Mouse (Mus musculus) ovary, adult 18-20 months (tissue): ENCODE measurements around the gene Nt5c1a.

Source experiments
- DNase-seq: peaks from one replicate; pipeline ENCODE4 v3.0.0; 2022; ENCODE audit warnings: low spot score, mixed read lengths

Gene Nt5c1a

GRCm38 (mm10) chr4:123212330-123212729 lies 11.0 kb downstream of the Nt5c1a start:
- DNase-seq: no peak

DNA sequence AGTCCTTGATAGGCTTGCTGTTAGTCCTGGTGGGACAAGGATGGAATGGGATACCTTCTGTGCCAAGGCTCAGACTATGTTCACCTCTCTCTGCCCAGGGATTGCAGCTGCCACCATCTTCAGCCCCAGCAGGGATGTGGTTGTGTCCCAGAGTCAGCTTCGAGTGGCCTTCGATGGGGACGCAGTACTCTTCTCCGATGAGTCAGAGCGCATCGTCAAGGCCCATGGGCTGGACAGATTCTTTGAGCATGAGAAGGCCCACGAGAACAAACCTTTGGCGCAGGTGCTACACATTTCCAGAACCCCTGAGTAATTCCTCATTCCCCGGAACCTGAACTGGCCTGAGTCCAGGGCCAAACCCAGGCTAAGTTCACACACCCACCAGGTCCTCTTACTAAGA lies 12.7 kb downstream of the Nt5c1a start:
- no peak for DNase-seq

DNA sequence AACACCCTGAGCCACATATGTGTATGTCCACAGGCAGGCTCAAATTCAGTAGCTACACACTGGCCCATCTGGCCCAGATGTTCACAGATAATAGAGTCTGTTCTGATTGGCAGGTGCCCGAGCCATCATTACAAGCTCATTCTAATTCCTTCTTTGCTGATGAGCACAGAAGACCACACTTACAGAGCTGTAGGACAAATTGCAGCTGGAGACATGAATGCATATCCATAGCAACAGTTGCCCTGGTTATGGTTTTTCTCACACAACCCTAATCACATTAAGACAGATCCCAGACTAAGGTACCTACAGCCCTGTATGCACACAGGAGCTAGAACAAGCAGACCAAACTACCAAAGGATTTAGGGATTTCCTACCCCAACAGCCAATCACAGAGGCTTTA lies 14.1 kb downstream of the Nt5c1a start:
- DNase-seq: no peak

DNA sequence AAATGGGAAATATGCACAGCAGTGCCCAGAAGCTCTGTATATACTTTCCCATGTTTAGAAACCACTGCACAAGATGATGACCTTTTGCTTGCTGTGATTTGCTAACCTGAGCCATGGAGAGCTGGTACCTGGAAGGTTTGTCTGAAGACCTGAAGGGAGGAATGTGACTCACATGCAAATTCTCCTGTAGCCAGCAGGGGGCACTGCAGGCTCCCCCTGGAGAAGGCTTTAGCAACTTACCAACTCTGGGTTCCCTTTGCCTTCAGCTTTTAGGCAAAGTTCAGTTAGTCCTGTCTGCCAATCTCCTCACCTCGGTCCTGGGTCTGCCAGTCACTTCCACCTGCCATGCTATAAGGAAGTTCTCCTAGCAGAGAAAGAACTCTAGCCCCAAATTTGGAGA lies 15.5 kb downstream of the Nt5c1a start:
- DNase-seq: no peak

GRCm38 (mm10) chr4:123219720-123220357 lies 18.5 kb downstream of the Nt5c1a start:
- DNase-seq: no peak

DNA sequence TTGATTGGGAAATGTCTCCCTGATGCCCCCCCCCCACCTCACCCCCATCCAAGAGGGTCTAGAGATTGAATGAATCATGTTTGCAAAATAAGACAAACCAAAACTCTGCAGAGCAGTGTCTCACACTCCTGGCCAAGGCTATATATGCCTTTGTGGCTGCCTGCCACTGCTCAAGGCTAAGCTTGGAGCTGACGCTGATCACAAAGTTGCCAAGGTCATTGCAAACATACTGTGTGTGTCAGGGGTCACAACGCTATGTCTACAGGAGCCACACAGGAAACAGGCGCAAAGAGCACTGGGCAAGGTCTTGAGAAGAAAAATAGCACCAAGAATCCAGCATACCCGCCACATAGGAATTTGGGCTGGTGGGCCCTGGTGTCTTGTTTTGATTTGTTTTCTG lies 19.3 kb downstream of the Nt5c1a start:
- DNase-seq: peak; percentile 71

GRCm38 (mm10) chr4:123223309-123223708 lies 22.0 kb downstream of the Nt5c1a start:
- no peak for DNase-seq

- DNase-seq: no peak
Observed at GRCm38 (mm10) chr4:123225718-123226403, 24.6 kb downstream of the Nt5c1a start.

GRCm38 (mm10) chr4:123227707-123228106 lies 26.4 kb downstream of the Nt5c1a start:
- no peak for DNase-seq

DNA sequence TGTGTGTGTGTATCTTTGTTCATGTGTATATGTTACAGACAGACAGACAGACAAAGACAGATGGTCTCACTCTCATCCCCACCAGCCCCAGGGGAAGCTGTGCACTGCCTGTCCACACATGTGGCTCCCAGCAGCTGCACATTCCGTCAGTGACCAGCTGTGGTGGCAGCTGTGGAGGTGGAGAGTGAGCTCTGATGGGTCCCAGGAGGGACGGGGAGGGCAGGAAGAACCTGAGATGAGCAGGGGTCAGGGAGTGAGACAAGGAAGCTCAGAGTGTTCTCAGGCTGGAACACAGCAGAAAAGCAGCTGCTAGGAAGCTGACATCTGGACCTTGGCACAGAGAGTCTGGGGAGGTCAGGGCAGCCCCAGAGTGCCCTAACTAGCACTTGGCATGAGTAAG lies 27.0 kb downstream of the Nt5c1a start:
- DNase-seq: no peak

DNA sequence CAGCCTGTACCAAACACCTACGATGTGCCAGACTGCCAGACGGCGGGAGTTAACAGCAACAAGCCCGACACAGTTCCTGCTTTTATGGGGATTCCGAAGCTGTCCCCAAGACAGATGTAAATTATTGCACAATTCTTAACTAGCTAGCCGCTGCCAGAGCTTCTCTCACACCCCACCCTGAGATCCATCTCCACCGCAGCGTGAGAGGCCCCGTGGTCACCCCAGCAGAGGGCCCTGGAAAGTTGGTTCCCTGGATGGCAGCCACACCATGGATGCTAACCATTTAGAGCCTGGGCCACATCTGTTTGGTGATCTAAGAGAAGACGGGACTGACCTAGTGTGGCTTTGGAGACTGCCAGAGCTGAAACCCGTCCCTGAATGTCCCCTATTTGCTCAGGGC lies 27.9 kb downstream of the Nt5c1a start:
- no peak for DNase-seq

DNA sequence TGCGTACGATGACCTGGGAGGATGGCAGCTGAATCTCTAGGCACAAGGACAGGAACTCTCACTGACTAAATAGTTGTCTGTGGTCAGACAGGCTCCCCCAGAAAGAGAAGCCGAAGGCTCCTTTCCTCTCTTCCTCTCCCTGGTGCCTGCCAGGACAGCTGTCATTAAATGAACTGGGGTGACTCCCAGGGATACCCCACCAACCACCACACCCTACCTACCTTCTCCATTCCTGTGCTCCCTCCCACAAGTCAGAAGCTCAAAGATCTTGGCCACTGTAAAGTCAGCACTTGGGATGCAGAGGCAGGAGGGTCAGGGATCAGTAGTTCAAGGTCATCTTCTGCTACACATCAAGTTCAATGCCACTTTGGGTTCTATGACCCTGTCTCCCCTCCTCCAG lies 31.5 kb downstream of the Nt5c1a start:
- DNase-seq: no peak

DNA sequence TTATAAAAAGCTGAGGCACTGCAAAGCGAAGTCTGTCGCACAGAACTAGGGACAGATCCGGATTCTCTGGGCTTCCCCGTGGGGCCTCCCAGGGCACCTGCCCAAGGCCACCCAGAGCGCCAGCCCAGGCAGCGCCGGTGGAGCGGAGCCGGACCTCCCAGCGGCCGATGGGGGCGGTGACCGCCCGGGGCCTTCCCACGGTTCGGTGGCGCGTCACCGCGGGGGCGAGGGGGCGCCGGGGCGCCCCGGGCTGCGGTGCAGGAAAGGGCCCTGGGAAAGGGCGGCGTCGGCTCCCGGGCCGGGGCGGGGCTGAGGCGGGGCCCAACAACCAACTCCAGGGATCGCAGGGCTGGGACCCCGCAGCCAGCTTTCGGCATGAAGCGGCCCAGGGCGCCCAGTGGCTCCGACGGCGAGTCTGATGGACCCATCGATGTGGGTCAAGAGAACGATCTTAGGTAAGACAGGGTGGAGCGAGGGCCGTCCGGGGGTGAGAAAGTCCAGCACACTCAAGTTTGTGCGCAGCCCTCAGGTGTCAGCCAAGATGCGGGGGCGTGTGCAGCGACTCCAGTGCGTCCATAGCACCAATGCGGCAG lies 32.3 kb downstream of the Nt5c1a start, which contains the start of gene Heyl:
Gene Heyl, plus strand, starts transcription at position 65 of the 593 bp plus-strand sequence.
- peak; percentile 55 for DNase-seq

DNA sequence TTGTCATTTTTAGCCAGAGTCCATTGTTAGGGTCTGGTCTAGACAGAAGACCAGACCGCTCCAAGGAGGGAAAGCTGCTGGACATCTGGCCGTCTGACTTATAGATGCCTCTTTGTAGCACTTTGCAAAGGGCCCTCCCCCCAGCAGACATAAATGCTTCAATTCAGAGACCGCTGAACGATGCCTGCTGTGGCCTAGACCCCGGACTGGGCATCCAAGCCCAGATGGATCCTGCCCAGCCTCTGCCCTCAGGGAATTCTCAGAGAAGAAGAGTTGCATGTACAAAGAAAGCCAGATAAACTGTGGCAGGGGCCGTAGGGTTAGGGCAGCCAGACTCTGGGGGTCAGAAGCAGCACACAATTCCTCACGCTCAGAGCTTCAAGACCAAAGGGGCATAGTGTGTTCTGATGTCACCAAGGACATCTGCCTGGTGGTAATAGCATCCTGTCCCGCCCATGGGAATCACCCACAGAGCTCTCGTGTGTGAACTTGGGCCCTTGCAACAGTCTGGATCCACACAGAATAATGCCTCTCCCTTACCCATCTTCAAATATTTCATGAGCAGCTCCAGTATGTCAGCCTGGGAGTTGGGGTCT lies 34.6 kb downstream of the Nt5c1a start:
- no peak for DNase-seq

- no peak for DNase-seq
Observed at GRCm38 (mm10) chr4:123236431-123237031, 35.2 kb downstream of the Nt5c1a start.

DNA sequence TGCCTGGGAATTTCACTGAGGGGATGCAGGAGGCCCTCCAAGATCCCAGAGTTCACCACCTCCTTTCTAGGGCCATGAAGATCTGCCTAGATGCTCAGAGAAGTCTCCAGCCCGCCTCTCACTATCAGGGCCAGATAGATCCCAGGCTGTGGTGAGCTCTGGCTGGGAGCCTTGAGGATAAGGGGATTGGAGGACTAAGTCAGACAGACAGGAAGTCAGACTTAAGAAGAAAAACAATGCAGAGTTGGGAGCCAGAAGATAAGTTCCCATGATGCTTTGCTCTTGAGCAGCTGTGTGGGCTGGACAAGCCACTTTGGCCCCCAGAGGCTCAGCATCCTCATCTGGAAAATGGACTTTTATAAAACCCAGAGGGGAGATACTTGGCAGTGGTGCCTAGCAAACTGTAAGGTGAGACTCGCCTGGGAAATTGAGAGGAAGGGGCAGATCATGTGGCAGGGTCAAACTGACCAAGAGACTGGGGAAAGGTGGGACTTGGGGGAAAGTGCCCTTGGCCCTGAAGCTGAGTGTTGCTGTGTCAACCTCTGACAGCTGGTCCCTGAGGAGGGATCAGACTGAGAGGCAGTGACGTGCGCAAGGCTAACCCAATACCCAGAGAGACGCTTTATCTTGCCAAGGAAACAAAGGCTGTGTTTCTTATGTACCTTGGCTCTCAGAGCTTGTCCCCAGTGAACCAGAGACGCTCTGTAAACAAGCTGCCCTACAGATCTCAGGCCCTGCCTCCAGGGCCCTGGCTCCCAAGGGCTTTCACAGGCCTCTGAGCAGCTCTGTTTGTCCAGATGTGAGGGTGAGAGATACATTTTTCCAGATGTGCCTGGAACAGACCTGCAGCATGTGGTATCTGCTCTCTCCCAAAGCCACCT lies 36.3 kb downstream of the Nt5c1a start:
- DNase-seq: no peak

GRCm38 (mm10) chr4:123239361-123240203 lies 38.3 kb downstream of the Nt5c1a start:
- DNase-seq: peak; percentile 60

- DNase-seq: no peak
Observed at GRCm38 (mm10) chr4:123246221-123246620, 44.9 kb downstream of the Nt5c1a start.

DNA sequence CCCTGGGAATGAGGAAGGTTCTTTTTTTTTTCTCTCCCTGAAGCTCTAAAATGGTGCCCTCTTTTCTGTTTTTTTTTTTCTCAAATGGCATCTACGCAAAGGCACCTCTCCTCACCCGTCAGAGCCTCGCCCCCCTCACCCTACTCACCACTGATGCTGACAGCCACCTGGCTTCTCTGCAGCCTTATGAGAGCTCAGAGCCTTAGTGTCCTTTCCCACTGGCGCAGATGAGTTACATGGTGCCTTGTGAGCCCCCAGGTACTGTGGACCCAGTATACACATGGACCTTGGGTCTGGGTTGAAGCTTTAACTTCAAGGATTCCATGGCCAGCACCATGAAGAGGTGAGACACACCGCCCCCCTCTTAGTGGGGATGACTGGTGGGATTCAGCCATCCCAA lies 45.3 kb downstream of the Nt5c1a start:
- no peak for DNase-seq

DNA sequence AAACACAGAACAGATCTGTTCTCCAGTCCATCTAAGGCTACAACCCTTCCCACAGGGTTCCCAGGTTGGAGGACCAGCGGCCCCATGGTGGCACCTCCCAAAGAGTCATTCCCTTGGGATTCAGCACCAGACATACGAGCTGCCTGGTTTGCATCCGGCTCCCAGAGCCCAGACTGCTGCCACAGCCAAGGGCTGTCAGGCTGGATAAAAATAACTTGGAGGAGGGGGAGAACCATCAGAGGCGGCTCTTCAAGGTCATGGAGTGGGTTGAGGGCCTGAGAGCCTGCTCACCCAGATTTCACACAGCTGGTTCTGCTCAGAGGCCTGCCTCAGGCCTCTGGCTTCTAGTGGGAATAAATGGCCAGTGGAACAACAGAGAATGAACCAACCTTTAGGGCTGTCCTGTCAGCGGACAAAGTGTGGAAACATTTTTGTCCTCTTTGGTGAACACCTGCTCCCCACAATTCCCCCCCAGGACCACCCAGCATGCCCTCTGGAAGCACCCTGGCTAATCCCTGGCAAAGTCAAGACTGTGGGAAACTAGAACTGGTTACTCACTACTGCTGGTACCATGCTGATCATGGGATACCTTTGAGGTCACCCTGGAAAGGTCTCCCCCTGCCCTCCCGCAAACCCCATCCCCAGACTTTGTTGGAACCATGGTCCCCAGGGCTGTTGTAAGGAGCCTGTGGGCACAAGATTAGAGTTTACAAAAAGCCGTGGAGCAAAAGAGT lies 46.0 kb downstream of the Nt5c1a start:
- DNase-seq: peak; percentile 67
